Mouse (Mus musculus): ENCODE data around the gene Dnajc14. TPM values are rescaled to one million over a fixed set of nuclear protein-coding genes. Genes with fewer than 3 reads are reported as not detected.
"Not testable (repeated sequence)": the region's sequence is repeated elsewhere in the genome, so short reads cannot be mapped to it uniquely, and the experiment has no call there.

Dnajc14 gene
- total and polyA plus RNA-seq, 3 experiments: 8.4 to 36.4 (median 34.1) TPM

GRCm38 (mm10) chr10:128821358-128822056 is 17.6 kb downstream of the Dnajc14 start, which contains the start of gene Ormdl2:
Gene Ormdl2, minus strand, starts transcription at chr10:128821645.
- Histone ChIP-seq H3K79me2 (replicated peaks; ENCODE audit: control insufficient read depth, insufficient read depth, low read length) (peaks cover 2% of the 10 kb centered on the region), H3K4me1 (ENCODE audit: control insufficient read depth, insufficient read depth, low read length) (peaks cover 2% of the 10 kb centered on the region), H3K27me3 (ENCODE audit: control insufficient read depth, insufficient read depth, low read length) (no peaks in the 10 kb centered on the region), H3K4me3 (peak within 1 kb of the TSS; percentile 98), H3K9ac (ENCODE audit: low read depth, low read length) (peak within 1 kb of the TSS; percentile 78), H3K27ac (peak within 1 kb of the TSS; percentile 93), H3K36me3 (ENCODE audit: control insufficient read depth, insufficient read depth, low read length) (peaks cover 8% of the 10 kb centered on the region)
- TF ChIP-seq EP300 (IDR thresholded peaks at IDR 0.05; ENCODE audit: insufficient read depth, low read depth, low read length) (no peak), POLR2A (IDR thresholded peaks at IDR 0.05; ENCODE audit: insufficient read depth, low read depth, low read length) (peak; percentile 66), CTCF (IDR thresholded peaks at IDR 0.05) (peak; percentile 9; the same call in 1 of the 2 replicates)
- WGBS: under 1% methylated on average over 46 of the region's 46 CpGs
- intact Hi-C loops (cut with DNase I): loop anchor here (2.0 to 5.0 kb wide), 2 partner anchors 15 to 74 kb away; partner anchors contain the start of gene Pym1
- DNase-seq: peak; percentile 99

GRCm38 (mm10) chr10:128822135-128822534 is 18.3 kb downstream of the Dnajc14 start:
- Histone ChIP-seq H3K27me3 (ENCODE audit: control insufficient read depth, insufficient read depth, low read length) (no peaks in the 10 kb centered on the region), H3K4me3 (peak overlapping the region; percentile 98), H3K9ac (ENCODE audit: low read depth, low read length) (peak overlapping the region; percentile 78), H3K36me3 (ENCODE audit: control insufficient read depth, insufficient read depth, low read length) (peaks cover 8% of the 10 kb centered on the region), H3K4me1 (ENCODE audit: control insufficient read depth, insufficient read depth, low read length) (peaks cover 2% of the 10 kb centered on the region), H3K27ac (peak overlapping the region; percentile 93), H3K79me2 (replicated peaks; ENCODE audit: control insufficient read depth, insufficient read depth, low read length) (peaks cover 2% of the 10 kb centered on the region)
- 3% methylated on average over 13 of the region's 13 CpGs for WGBS
- intact Hi-C loops (cut with DNase I): loop anchor here (5.0 kb wide), 1 partner anchor 75 kb away; the partner anchor contains the start of gene Pym1
- no peak for DNase-seq
- no peak for TF ChIP-seq CTCF (IDR thresholded peaks at IDR 0.05)
- no peak for TF ChIP-seq EP300 (IDR thresholded peaks at IDR 0.05; ENCODE audit: insufficient read depth, low read depth, low read length)

GRCm38 (mm10) chr10:128823087-128823486 is 19.2 kb downstream of the Dnajc14 start:
- not testable (repeated sequence) for H3K9ac ChIP-seq (ENCODE audit: low read depth, low read length); H3K36me3 ChIP-seq (ENCODE audit: control insufficient read depth, insufficient read depth, low read length); DNase-seq; H3K4me1 ChIP-seq (ENCODE audit: control insufficient read depth, insufficient read depth, low read length); H3K79me2 ChIP-seq (replicated peaks; ENCODE audit: control insufficient read depth, insufficient read depth, low read length); H3K4me3 ChIP-seq; H3K27me3 ChIP-seq (ENCODE audit: control insufficient read depth, insufficient read depth, low read length); H3K27ac ChIP-seq
- TF ChIP-seq CTCF (IDR thresholded peaks at IDR 0.05): peak; percentile 46
- intact Hi-C loops (cut with DNase I): loop anchor here (5.0 kb wide), 1 partner anchor 76 kb away; the partner anchor contains the start of gene Pym1
- 71% methylated on average over 4 of the region's 4 CpGs for WGBS

GRCm38 (mm10) chr10:128823821-128824220 is 20.0 kb downstream of the Dnajc14 start:
- Histone ChIP-seq H3K36me3 (ENCODE audit: control insufficient read depth, insufficient read depth, low read length) (peaks cover 9% of the 10 kb centered on the region), H3K4me1 (ENCODE audit: control insufficient read depth, insufficient read depth, low read length) (peaks cover 4% of the 10 kb centered on the region), H3K4me3 (no peak overlapping the region), H3K9ac (ENCODE audit: low read depth, low read length) (no peak overlapping the region), H3K79me2 (replicated peaks; ENCODE audit: control insufficient read depth, insufficient read depth, low read length) (peaks cover 3% of the 10 kb centered on the region), H3K27ac (no peak overlapping the region), H3K27me3 (ENCODE audit: control insufficient read depth, insufficient read depth, low read length) (no peaks in the 10 kb centered on the region)
- intact Hi-C loops (cut with DNase I): loop anchor here (5.0 kb wide), 1 partner anchor 77 kb away; the partner anchor contains the start of gene Pym1
- no peak for TF ChIP-seq POLR2A (IDR thresholded peaks at IDR 0.05; ENCODE audit: insufficient read depth, low read depth, low read length)
- TF ChIP-seq CTCF (IDR thresholded peaks at IDR 0.05): no peak
- TF ChIP-seq EP300 (IDR thresholded peaks at IDR 0.05; ENCODE audit: insufficient read depth, low read depth, low read length): no peak
- no peak for DNase-seq
- 90% methylated on average over 9 of the region's 9 CpGs for WGBS

- H3K9ac ChIP-seq (ENCODE audit: low read depth, low read length): no peak overlapping the region
- no peaks in the 10 kb centered on the region for H3K27me3 ChIP-seq (ENCODE audit: control insufficient read depth, insufficient read depth, low read length)
- peaks cover 2% of the 10 kb centered on the region; the same call in 1 of the 2 replicates for H3K79me2 ChIP-seq (replicated peaks; ENCODE audit: control insufficient read depth, insufficient read depth, low read length)
- H3K4me1 ChIP-seq (ENCODE audit: control insufficient read depth, insufficient read depth, low read length): no peaks in the 10 kb centered on the region
- intact Hi-C loops (cut with DNase I): no loop called here
- no peak for DNase-seq
- no peak overlapping the region for H3K4me3 ChIP-seq
- H3K27ac ChIP-seq: no peak overlapping the region
- no peaks in the 10 kb centered on the region for H3K36me3 ChIP-seq (ENCODE audit: control insufficient read depth, insufficient read depth, low read length)
- TF ChIP-seq EP300 (IDR thresholded peaks at IDR 0.05; ENCODE audit: insufficient read depth, low read depth, low read length): no peak
- TF ChIP-seq CTCF (IDR thresholded peaks at IDR 0.05): peak; percentile 53
These were observed 33.5 kb downstream of the Dnajc14 start for GRCm38 (mm10) chr10:128837400-128837799.

- DNase-seq: no peak
- Histone ChIP-seq H3K36me3 (ENCODE audit: control insufficient read depth, insufficient read depth, low read length) (no peaks in the 10 kb centered on the region), H3K4me3 (no peak overlapping the region), H3K27ac (no peak overlapping the region), H3K27me3 (ENCODE audit: control insufficient read depth, insufficient read depth, low read length) (no peaks in the 10 kb centered on the region), H3K9ac (ENCODE audit: low read depth, low read length) (no peak overlapping the region), H3K4me1 (ENCODE audit: control insufficient read depth, insufficient read depth, low read length) (no peaks in the 10 kb centered on the region), H3K79me2 (replicated peaks; ENCODE audit: control insufficient read depth, insufficient read depth, low read length) (no peaks in the 10 kb centered on the region; the same call in 1 of the 2 replicates)
- intact Hi-C loops (cut with DNase I): no loop called here
- TF ChIP-seq POLR2A (IDR thresholded peaks at IDR 0.05; ENCODE audit: insufficient read depth, low read depth, low read length): no peak
- TF ChIP-seq CTCF (IDR thresholded peaks at IDR 0.05): no peak
- TF ChIP-seq EP300 (IDR thresholded peaks at IDR 0.05; ENCODE audit: insufficient read depth, low read depth, low read length): no peak
These were observed 35.6 kb downstream of the Dnajc14 start for GRCm38 (mm10) chr10:128839434-128839833.
